Mouse (Mus musculus) heart, embryonic 11.5 days (tissue): ENCODE results near the gene Anp32b. TPM values are rescaled to one million over a fixed set of nuclear protein-coding genes. Genes with fewer than 3 reads are reported as not detected.

ENCODE experiments used
- ATAC-seq: fragments of 200-750 bp; cut with Nextera tagmentation; replicated peaks from 2 replicates; pipeline ENCODE4 v1.8.0; 2017; ENCODE audit warnings: moderate library complexity; ENCODE audit not compliant: insufficient number of reproducible peaks, low FRiP score, low TSS enrichment
- H3K27ac ChIP-seq: fragments of 300-500 bp; sonication (generic); 2 replicates; pipeline ENCODE4 v1.5.1; 2014; ENCODE audit warnings: mild to moderate bottlenecking, low read depth, low read length
- H3K27me3 ChIP-seq: fragments of 300-500 bp; sonication (generic); 2 replicates; pipeline ENCODE4 v1.6.1; 2014; ENCODE audit warnings: mild to moderate bottlenecking, low read length, mixed read lengths; ENCODE audit not compliant: control insufficient read depth, insufficient read depth
- H3K36me3 ChIP-seq: fragments of 300-500 bp; sonication (generic); 2 replicates; pipeline ENCODE4 v1.6.1; 2014; ENCODE audit warnings: mild to moderate bottlenecking, low read length, moderate library complexity, mixed read lengths; ENCODE audit not compliant: control insufficient read depth, insufficient read depth
- H3K4me1 ChIP-seq: fragments of 300-500 bp; sonication (generic); 2 replicates; pipeline ENCODE4 v1.6.1; 2014; ENCODE audit warnings: low read length; ENCODE audit not compliant: control insufficient read depth, insufficient read depth
- H3K4me2 ChIP-seq: fragments of 300-500 bp; sonication (generic); 2 replicates; pipeline ENCODE4 v1.6.1; 2014; ENCODE audit warnings: mild to moderate bottlenecking, moderate library complexity
- H3K4me3 ChIP-seq: fragments of 300-500 bp; sonication (generic); 2 replicates; pipeline ENCODE4 v1.5.1; 2014; ENCODE audit warnings: low read depth, low read length
- H3K9ac ChIP-seq: fragments of 300-500 bp; sonication (generic); 2 replicates; pipeline ENCODE4 v1.6.1; 2014; ENCODE audit warnings: mild to moderate bottlenecking, low read depth, low read length, moderate library complexity
- H3K9me3 ChIP-seq: fragments of 300-500 bp; sonication (generic); replicated peaks from 2 replicates; pipeline ENCODE4 v1.6.1; 2016; ENCODE audit warnings: low read length; ENCODE audit not compliant: control insufficient read depth
- WGBS: fragments of 180-500 bp; shearing (Covaris S2); extraction: QIAGEN DNeasy Blood & Tissue Kit; methylation state at CpG from one replicate; pipeline ENCODE4 v1.1.7; 2014; ENCODE audit not compliant: insufficient replicate concordance; 5-methylcytosine and 5-hydroxymethylcytosine counted together
- polyA plus RNA-seq: library from polyadenylated mRNA; unstranded; fragments of >200 nt; fragmentation: Nextera tagmentation; extraction: Ambion mirVana; gene quantifications from 2 replicates; pipeline ENCODE4 v1.2.1, GENCODE M21; 2014

Gene Anp32b
- polyA plus RNA-seq, 1 experiment from 2014 or later = 243 TPM

GRCm38 (mm10) chr4:46489028-46489925 is 38.6 kb downstream of the Anp32b start, which contains the start of gene Nans:
Gene Nans (plus strand): TSS chr4:46489248.
- Histone ChIP-seq H3K27ac (peak within 1 kb of the TSS; percentile 71; the same call in 1 of the 2 replicates), H3K9ac (peak within 1 kb of the TSS; percentile 91), H3K4me2 (peak within 1 kb of the TSS; percentile 91), H3K36me3 (peaks cover 4% of the 10 kb centered on the region), H3K4me3 (peak within 1 kb of the TSS; percentile 90), H3K4me1 (peaks cover 10% of the 10 kb centered on the region), H3K9me3 (no peaks in the 10 kb centered on the region), H3K27me3 (no peaks in the 10 kb centered on the region)
- ATAC-seq = peak; percentile 93
- WGBS = under 1% methylated on average over 57 of the region's 58 CpGs

- no peak for ATAC-seq
- Histone ChIP-seq H3K9me3 (no peaks in the 10 kb centered on the region), H3K27me3 (no peaks in the 10 kb centered on the region), H3K4me3 (no peak overlapping the region), H3K27ac (no peak overlapping the region), H3K9ac (no peak overlapping the region), H3K4me1 (no peaks in the 10 kb centered on the region; the same call in 1 of the 2 replicates), H3K4me2 (no peak overlapping the region), H3K36me3 (peaks cover 13% of the 10 kb centered on the region)
- WGBS = 91% methylated on average over 6 of the region's 6 CpGs
These were observed 42.4 kb downstream of the Anp32b start for GRCm38 (mm10) chr4:46493071-46493470.

GRCm38 (mm10) chr4:46495543-46495942 is 44.8 kb downstream of the Anp32b start:
- Histone ChIP-seq H3K4me3 (no peak overlapping the region), H3K4me2 (no peak overlapping the region), H3K4me1 (no peaks in the 10 kb centered on the region), H3K27ac (no peak overlapping the region), H3K9me3 (no peaks in the 10 kb centered on the region), H3K9ac (no peak overlapping the region), H3K27me3 (no peaks in the 10 kb centered on the region), H3K36me3 (peaks cover 15% of the 10 kb centered on the region)
- no peak for ATAC-seq
- 89% methylated on average over 12 of the region's 12 CpGs for WGBS

GRCm38 (mm10) chr4:46497286-46497892 is 46.7 kb downstream of the Anp32b start:
- Histone ChIP-seq H3K9me3 (no peaks in the 10 kb centered on the region), H3K4me2 (no peak overlapping the region), H3K27me3 (no peaks in the 10 kb centered on the region), H3K4me3 (no peak overlapping the region), H3K9ac (no peak overlapping the region), H3K36me3 (peaks cover 26% of the 10 kb centered on the region), H3K4me1 (no peaks in the 10 kb centered on the region), H3K27ac (no peak overlapping the region)
- WGBS = 49% methylated on average over 4 of the region's 4 CpGs
- ATAC-seq = no peak

GRCm38 (mm10) chr4:46498511-46498910 is 47.8 kb downstream of the Anp32b start:
- H3K9ac ChIP-seq = no peak overlapping the region
- no peak overlapping the region for H3K27ac ChIP-seq
- no peak for ATAC-seq
- no peak overlapping the region for H3K4me3 ChIP-seq
- no peaks in the 10 kb centered on the region for H3K9me3 ChIP-seq
- no peaks in the 10 kb centered on the region for H3K27me3 ChIP-seq
- WGBS = 71% methylated on average over 3 of the region's 3 CpGs
- H3K4me2 ChIP-seq = no peak overlapping the region
- peaks cover 26% of the 10 kb centered on the region for H3K36me3 ChIP-seq
- H3K4me1 ChIP-seq = no peaks in the 10 kb centered on the region

GRCm38 (mm10) chr4:46498976-46499375 is 48.3 kb downstream of the Anp32b start:
- ATAC-seq = no peak
- 15% methylated on average over 4 of the region's 4 CpGs for WGBS
- H3K36me3 ChIP-seq = peaks cover 26% of the 10 kb centered on the region
- H3K4me1 ChIP-seq = no peaks in the 10 kb centered on the region
- H3K27ac ChIP-seq = no peak overlapping the region
- H3K4me2 ChIP-seq = no peak overlapping the region
- H3K4me3 ChIP-seq = no peak overlapping the region
- H3K9me3 ChIP-seq = no peaks in the 10 kb centered on the region
- H3K9ac ChIP-seq = no peak overlapping the region
- no peaks in the 10 kb centered on the region for H3K27me3 ChIP-seq

- Histone ChIP-seq H3K4me1 (peaks cover 9% of the 10 kb centered on the region; the same call in 1 of the 2 replicates), H3K4me3 (no peak overlapping the region), H3K9me3 (no peaks in the 10 kb centered on the region), H3K27ac (no peak overlapping the region), H3K27me3 (peaks cover 21% of the 10 kb centered on the region), H3K36me3 (peaks cover 16% of the 10 kb centered on the region; the same call in 1 of the 2 replicates), H3K4me2 (no peak overlapping the region), H3K9ac (no peak overlapping the region)
- WGBS = 74% methylated on average over 16 of the region's 16 CpGs
- ATAC-seq = no peak
These were observed 52.2 kb downstream of the Anp32b start for GRCm38 (mm10) chr4:46502606-46503502.

GRCm38 (mm10) chr4:46503881-46504280 is 53.2 kb downstream of the Anp32b start:
- Histone ChIP-seq H3K4me3 (no peak overlapping the region), H3K9ac (no peak overlapping the region), H3K36me3 (peaks cover 16% of the 10 kb centered on the region; the same call in 1 of the 2 replicates), H3K9me3 (no peaks in the 10 kb centered on the region), H3K27me3 (peaks cover 21% of the 10 kb centered on the region), H3K4me2 (no peak overlapping the region), H3K4me1 (peaks cover 9% of the 10 kb centered on the region; the same call in 1 of the 2 replicates), H3K27ac (no peak overlapping the region)
- WGBS = 86% methylated on average over 3 of the region's 3 CpGs
- ATAC-seq = no peak
